Mouse (Mus musculus) cerebellum, postnatal 36 days (tissue): ENCODE measurements around the gene Polr2a.

Experiments
- DNase-seq, 2 experiments: peaks; one replicate each; pipeline ENCODE4 v3.0.0; 2021 to 2022; ENCODE audit warnings: mixed read lengths in 2 of 2

The Polr2a gene

DNA sequence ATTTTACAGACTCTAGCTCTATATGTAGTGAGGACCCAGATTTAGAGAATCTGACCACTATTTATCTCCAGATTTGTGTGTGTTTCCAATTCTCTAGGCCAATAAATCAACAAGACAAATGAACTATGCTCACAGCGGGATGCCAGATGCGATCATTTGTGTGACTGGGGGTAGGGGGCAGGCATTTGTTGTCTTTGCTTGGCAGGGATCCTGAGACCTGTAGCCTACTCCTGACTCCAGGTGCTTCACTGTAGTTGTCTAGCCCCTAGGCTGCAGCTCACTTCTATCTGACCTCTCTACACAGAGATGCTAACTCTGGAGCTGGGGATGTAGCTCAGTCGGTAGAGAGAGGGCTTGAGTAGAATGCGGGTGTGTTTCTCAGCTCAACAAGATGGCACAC is 23.4 kb upstream of the Polr2a start:
- DNase-seq: no peak

DNA sequence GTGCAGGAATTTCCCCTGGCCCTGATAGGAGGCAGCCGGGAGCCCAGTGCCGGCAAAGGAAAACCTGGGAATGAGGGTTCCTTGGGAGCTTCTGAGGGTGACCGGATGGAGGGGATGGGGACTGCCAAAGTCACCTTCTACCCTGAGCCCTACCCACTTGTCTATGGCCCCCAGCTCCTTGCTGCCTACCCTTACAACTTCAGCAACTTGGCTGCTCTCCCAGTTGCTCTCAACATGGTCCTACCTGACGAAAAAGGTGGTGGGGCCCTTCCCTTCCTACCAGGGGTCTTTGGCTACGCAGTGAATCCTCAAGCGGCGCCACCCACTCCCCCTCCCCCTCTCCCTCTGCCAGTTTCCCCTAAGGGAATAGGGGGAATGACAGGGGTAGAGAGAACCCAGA is 20.5 kb upstream of the Polr2a start:
- no peak for DNase-seq

DNA sequence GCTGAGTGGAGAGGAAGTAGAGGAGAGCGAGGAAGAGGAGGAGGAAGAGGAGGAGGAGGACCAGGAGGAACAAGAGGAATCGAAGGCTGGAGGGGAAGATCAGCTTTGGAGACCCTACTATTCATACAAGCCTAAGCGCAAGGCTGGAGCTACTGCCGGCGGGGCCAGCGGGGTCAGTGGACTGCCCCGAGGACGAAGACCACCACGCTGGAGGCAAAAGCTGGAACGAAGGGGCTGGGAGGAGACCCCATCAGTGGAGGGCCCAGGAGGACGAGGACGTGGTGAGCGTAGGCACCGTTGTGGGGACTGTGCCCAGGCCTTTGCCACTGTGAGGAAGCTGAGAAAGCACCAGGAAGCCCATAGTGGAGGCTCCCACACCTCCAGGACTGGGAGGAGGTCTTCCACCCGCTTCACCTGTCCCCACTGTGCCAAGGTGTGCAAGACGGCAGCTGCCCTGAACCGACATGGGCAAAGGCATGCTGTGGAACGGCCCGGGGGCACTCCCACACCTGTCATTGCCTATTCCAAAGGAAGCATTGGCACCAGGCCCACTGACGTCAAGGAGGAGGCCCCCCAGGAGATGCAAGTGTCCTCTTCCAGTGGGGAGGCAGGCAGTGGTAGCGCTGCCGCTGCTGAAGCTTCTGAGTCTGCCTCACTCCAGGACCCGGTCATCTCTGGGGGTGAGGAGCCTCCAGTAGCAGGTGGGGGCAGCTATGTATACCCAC is 20.0 kb upstream of the Polr2a start:
- DNase-seq: peak; percentile 49 to 53

DNA sequence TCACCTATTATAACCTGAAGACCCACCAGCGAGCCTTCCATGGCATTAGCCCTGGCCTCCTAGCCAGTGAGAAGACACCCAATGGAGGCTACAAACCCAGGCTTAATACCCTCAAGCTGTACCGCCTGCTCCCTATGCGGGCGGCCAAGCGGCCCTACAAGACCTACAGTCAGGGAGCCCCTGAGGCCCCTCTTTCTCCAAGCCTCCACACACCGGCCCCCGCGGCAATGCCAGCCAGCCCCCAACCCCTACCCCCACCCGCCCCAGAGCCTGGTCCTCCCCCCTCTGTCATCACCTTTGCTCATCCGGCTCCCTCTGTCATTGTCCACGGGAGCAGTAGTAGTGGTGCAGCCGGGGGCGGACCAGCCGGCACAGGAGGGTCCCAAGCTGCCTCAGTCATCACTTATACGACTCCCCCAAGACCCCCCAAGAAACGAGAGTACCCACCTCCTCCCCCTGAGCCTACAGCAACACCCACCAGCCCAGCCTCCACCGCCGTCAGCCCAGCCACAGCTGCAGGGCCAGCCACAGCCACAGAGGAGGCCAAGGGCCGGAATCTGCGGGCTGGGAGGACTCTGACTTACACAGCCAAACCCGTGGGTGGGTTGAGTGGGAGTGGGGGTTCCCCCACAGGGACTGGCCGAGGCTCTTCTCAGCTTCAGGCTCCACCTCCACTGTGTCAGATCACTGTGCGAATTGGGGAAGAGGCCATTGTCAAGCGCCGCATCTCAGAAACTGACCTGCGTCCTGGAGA is 19.2 kb upstream of the Polr2a start:
- DNase-seq: no peak

DNA sequence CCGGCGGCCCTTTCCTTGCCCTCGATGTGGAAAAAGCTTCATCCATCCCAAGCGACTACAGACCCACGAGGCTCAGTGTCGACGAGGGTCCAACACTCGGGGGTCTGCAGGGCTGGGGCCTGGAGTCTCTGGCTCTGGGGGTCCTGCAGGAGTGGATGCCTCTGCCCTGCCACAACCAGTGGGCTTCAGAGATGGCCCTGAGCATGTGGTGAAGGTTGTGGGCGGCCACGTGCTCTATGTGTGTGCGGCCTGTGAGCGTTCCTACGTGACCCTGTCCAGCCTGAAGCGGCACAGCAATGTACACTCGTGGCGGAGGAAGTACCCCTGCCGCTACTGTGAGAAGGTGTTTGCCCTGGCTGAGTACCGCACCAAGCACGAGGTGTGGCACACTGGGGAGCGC is 18.1 kb upstream of the Polr2a start:
- DNase-seq: no peak

DNA sequence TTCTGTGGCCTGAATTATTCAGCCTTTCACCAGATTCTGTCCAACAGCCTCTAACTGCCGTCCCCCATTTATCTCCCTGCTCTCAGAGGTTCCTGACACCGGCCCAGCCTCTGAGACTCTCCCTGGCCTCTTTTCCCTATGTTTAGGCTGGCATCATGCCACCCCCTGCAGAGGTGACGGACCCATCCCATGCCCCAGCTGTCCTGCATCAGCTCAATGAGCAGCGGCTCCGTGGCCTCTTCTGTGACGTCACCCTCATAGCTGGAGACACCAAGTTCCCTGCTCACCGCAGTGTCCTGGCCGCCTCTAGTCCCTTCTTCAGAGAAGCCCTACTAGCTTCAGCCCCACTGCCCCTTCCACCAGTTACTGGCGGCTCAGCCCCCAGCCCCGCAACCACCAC is 17.3 kb upstream of the Polr2a start:
- no peak for DNase-seq

DNA sequence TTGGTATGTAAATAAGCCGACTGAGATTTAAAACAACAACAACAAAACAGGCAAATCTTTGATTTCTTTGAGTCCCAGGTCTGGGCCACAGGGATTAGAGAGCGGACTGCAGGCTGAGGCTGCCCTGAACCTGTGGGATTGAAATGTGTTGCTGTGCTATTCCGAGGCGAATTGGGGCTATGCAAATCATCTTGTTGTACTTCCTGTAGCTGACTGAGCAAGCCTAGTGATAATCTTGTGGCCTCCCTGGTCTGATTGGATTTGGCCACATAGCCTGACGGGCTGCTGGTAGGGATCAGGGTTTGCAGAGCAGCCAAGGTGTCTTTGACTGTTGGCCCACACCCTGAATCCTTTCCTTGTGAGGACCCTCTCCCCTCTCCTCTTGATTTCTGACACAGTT is 16.5 kb upstream of the Polr2a start:
- DNase-seq: no peak

DNA sequence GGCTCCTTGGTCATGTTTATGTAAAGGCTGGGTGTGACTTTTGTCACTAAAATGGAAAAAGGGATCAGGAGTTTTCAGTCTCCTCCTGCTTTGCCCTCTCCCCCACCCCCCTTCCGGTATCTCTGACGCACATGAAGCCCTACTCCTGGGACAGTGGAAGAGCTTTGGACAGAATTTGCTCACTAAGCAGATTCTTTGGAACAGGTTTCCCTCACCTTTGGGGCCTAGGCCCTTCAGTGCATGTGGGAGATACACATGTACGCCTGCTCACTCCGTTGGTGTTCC is 9.1 kb upstream of the Polr2a start:
- no peak for DNase-seq

DNA sequence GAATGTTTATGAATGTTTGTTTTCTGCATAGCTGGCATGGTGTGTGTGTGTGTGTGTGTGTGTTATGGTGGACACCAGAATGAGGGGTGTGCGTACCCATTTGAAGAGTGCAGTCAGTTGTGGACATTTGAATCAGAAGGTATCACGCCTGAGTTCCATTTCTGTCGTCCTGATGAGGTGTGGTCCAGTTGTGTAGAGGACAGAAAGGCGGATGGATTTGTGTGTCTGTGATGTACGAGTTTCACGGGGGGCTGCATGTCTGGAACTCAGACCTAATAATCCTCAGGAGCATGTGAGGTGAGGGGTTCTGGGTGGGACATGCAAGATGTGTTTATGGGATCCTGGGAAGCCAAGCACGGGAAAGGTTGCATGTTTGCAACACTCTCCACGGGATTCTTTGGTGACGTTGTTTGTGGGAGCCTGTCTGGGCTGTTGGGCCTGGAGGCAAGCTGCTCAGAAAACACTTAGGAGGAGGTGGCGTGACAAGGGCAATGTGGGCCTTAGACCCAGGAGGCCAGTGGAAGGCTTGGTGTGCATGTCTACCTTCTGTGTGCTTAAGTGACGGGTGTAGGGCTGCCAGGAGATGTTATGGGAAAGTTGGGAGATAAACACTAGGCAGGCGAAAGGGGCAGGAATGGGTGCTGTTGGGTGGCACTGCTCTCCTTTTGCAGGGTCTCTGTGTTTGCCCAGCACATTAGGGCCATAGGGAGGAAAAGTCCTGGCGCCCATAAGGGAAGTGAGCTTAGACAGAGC is 8.6 kb upstream of the Polr2a start:
- no peak for DNase-seq

DNA sequence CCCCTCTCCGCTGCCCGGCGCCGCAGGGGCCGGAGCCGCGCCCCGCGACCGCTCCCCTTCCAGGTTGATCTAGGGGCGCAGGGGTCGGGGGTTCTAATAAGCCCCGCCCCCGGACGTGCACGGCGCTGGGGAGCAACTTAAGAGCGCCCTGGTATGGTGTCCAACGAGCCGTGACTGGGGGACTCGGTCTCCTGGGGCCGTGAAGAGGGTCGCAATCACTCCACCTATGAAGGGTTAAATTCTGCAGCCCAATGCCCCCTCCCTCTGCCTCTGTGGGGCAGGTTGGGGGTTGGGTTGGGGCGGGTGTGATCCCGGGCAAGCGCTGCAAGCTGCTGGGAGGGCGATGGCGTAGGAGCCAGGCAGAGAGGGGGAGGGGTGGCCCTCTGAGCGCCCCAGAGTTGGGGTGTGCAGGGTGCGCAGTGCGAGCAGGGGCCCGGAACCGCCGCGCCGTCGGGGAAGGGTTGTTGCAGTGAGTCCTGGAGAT is 7.7 kb upstream of the Polr2a start:
- peak; percentile 70 to 77 for DNase-seq

DNA sequence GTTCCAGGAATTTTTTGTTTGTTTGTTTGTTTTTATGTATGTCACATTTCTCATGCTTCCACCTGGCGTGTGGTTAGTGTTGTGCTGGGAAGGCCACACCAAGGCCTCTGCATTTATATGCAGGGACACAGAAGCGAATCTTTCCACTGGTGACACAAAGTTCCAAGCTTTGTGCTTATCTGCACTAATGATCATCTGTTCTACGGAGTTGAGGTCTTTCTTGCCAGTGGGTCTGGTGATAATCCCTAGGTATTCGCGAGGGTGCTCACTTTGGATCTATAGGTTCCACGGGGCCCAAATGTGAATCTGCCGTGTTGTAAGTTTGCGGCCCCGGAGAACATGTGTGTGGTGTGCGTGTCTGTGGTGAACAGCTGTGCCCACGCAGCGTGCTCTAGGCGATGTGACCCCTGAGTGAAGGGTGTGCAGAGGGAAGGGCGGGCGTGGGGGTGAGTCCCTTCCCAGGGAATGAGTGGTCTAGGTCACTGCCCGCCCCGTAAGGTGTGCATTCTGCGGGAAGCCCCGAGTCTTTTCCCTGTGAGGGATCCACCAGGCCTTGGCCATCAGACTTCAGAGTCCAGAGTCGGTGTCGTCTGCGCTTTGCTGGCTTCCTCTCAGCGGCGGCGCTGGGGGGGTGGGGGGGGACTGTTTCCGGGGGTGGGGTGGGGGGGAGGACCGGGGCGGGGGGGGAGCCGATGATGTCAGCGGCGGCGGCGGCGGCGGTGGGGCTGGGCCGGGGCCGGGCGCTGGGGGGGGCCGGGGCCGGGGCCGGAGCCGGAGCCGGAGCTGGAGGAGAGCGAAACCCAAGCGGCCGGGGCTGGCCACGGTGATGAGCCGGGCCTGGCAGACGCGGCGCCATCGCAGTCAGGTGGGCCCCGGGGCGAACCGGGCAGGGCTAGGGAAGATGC is 7.0 kb upstream of the Polr2a start, which contains the start of gene Zbtb4:
TSS of gene Zbtb4 (plus strand) at position 692 of the 905 bp plus-strand sequence.
- peak; percentile 50 to 60 for DNase-seq

DNA sequence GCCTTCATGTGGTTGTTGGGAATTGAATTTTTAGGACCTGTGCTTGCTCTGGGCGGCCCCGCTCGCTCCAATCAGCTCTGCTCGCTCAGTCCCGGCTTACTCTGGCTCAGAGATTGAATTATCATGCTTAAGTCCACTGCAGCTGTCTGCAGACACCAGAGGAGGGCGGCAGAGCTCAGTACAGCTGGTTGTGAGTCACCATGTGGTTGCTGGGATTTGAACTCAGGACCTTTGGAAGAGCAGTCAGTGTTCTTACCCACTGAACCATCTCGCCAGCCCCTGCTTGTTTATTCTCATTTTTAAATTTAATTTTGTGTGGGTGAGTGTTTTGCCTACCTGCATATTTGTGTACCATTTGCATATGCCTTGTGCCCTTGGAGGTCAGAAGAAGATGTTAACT is 5.1 kb upstream of the Polr2a start:
- DNase-seq: no peak

DNA sequence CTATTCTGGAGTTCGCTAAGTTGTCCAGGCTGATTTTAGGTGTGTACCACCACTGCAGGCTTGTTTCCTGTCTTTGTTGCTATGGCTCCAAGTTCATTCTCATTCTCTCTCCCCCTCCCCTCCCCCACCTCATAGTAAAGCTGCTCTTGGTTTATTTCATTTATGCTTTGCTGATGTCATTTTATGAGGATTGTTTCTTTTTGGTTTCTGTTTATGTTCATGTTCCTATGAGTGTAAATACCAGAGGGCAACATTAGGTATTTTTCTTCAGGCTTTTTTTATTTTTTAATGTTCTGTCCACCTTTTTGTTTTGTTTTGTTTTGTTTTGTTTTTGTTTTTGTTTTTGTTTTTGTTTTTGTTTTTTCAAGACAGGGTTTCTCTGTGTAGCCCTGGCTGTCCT is 3.4 kb upstream of the Polr2a start, which contains the start of gene Slc35g3:
TSS of gene Slc35g3 (minus strand) at position 101 of the 400 bp plus-strand sequence.
- DNase-seq: no peak

DNA sequence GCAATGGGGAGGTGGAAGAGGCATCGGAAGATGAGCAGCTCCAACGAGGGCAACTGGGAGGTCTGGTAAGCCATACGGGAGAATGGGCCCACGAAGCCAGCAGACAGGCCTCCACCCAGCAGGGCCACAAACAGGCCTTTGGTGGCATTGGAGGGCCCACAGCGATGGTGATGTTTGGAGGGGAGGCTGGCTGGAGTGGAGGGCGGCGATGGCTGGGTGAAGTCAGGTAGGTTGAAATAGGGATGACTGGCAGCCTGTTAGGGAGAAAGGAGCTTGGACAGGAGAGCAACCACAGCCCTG is 2.4 kb upstream of the Polr2a start:
- no peak for DNase-seq

DNA sequence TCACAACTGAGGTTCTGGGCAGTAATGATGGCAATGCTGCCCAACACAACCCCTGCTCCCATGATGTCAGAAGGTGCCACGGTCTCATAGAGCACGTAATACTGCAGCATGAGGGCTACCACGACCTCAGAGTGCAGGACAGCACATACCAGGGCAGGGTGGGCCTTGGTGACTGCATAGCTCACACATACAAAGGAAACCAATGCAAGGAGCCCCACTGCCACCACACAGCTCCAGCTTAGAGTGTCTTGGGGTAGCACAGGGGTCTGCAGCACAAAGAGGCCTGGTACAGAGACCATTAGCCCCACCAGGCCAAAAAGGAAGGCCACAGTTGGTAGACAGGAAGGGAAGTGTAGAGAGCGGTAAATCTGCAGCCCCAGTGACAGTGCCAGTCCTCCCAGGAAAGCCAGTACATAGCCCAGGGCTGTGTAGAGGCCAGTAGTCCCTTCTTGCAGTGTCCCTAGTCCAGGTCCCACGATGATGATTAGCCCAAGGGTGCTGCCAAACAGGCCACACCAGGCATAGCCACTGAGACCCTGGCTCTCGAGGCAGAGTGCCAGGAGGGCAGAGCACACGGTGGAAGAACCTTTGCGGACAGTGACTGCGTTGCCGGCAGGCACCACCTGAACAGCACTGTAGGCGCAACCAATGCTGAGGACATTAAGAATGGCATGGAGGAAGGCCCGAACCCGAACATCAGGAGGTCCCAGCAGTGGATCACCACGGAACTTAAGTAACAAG is 1.9 kb upstream of the Polr2a start:
- no peak for DNase-seq

DNA sequence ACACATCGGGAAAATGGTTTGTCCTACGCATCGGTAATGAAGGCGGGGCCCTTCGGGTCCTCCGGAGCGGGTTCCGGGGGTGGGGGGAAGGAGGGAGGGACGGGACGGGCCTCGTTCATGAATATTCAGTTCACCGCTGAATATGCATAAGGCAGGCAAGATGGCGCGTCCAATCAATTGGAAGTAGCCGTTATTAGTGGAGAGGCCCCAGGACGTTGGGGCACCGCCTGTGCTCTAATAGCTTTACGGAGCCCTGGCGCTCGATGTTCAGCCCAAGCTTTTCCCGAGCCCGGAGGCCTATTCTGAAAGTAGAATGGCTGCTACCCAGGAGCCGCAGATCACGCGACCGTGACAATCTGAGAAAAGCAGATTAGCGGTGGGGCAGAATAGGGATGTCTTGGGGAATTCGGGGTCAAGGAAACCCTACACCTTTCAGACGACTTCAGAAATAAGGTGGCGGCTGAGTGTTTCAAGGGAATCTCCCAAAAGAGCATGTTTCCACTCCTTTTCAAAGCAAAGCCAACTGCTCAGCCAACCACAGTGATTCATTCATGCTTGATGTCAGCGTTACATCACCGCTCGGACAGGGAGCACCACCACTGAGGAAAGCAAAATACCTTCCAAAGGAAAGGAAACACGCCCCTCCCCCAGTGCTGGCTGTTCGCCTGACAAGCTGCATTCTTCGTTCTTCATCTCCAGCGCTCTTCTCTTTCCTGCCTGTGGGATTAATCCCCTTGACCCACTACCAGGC is 709 bp upstream of the Polr2a start:
- DNase-seq: peak; percentile 90

DNA sequence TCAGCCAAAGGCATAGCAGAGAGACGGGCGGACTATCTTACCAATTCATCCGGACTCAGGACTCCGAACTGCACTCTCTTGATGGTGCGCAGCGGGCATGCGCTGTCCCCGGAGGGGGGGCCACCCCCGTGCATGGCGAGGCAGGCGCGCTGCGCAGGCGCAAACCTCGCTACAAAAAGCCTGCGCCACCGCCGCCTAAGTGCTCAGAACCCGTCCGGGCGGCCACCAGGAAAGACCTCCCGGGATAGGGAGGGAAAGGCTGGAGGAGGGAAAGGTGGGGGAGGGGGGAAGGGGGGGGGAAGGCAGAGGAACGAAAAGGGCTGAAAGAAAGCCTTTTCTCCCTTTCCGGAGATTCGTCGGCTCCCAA is 364 bp downstream of the Polr2a start:
- DNase-seq: peak; percentile 98 to 99

DNA sequence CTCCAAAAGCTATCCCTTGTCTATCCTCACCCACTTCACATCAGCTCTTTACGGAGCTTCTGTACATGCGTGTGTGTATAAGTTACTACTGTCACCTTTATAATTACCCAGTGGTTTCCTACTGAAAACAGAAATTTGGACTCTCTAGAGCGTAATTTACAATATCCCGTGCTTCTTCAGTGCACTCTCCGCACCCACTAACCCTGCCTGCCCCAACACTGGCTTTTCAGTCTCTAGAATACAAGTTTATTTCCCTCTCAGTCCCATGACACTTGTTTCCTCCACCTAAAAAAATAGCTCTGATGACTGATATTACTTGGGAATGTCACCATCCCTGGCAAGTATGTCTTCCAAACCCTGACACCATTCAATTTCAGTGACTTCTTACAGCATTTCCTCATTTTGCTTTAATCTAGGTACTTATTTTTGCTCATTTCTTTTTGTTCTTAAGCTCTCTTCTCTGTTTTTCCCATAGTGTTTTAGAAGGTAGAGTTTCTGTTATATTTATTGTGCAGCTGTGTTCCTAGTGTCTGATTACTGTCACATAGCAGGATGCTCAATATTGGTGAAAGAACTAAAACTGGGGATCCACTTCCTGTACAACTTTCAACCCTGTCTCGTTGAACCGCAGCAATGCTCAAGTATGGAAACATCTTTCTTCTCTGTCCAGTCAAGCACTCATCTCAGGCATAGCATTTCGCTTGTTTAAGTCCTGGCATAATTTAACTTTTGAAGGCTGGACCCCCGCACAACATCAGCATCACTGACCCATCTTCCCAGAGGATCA is 941 bp downstream of the Polr2a start:
- DNase-seq: no peak

DNA sequence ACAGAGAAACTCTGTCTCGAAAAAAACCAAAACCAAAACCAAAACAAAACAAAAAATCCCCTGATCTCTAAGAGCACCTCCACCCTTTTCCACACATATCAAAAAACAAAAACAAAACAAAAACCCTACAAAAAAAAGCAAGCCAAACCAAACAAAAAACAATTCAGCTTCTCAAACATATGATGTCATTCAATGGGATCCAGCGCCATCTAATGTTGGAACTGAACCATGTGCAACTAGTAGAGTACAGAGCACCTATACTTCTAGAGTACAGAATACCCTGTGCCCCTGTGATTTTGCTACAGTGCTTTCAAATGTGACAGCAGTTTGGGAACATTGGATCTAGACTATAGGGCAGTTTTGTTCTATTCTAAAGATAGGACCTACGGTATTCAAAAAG is 3.7 kb downstream of the Polr2a start:
- peak in 1 of 2 experiments; percentile 50 for DNase-seq

DNA sequence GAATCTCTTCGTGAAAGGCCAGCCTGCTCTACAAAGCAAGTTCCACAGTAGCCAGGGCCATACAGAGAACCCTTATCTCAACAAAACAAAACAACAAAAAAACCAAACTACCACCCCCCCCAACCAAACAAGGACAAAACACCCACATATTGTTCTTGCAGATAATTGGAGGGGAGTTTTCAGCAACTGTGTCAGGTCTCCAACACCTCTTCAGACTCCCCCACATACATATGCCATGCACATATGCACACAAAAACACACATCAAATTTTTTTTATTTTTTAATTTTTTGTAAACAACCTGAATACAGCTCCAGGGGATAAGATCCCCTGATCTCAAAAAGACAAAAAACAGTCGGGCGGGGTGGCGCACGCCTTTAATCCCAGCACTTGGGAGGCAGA is 4.2 kb downstream of the Polr2a start:
- no peak for DNase-seq

DNA sequence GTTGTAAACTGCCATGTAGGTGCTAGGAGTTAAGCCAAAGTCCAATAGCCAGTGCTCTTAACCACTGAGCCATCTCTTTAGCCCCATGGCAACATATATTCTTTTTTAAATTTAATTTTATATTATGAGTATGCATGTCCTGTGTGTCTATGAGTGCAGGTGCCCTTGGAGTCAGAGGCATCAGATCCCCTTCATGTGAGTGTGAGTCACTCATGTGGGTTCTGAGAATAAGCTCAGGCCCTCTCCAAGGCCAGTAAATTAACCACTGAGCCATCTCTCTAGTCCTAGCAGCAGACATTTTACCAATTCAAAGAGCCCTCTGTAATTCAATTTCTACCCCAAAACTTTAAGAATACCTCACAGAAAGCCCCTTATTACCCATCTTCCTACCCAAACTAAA is 5.8 kb downstream of the Polr2a start:
- no peak for DNase-seq
